Mouse (Mus musculus): ENCODE measurements around the gene Stk16. TPM values are rescaled to one million over a fixed set of nuclear protein-coding genes. Genes with fewer than 3 reads are reported as not detected.

Gene Stk16
- polyA plus RNA-seq, 1 experiment from 2014 or later, result 130 TPM

GRCm38 (mm10) chr1:75252308-75252707 is 41.7 kb downstream of the Stk16 start:
- H3K27me3 ChIP-seq (replicated peaks; ENCODE audit: control insufficient read depth, insufficient read depth, low read length), result no peaks in the 10 kb centered on the region
- no peaks in the 10 kb centered on the region for H3K9me3 ChIP-seq (replicated peaks; ENCODE audit: control insufficient read depth, low read length)
- H3K4me2 ChIP-seq (ENCODE audit: low read length), result no peak overlapping the region
- H3K4me3 ChIP-seq (ENCODE audit: low read depth, low read length), result no peak overlapping the region
- peaks cover 15% of the 10 kb centered on the region; the same call in 1 of the 2 replicates for H3K4me1 ChIP-seq (ENCODE audit: control insufficient read depth, insufficient read depth, low read length)
- no peak overlapping the region for H3K27ac ChIP-seq (ENCODE audit: low read depth, low read length)
- WGBS, result 72% methylated on average over 13 of the region's 13 CpGs
- ATAC-seq, result no peak
- no peaks in the 10 kb centered on the region for H3K36me3 ChIP-seq (ENCODE audit: control insufficient read depth, insufficient read depth, low read length)
- DNase-seq (ENCODE audit: low spot score), result no peak
- no peak overlapping the region for H3K9ac ChIP-seq (ENCODE audit: low read length)

GRCm38 (mm10) chr1:75253029-75253428 is 42.4 kb downstream of the Stk16 start:
- WGBS, result 76% methylated on average over 16 of the region's 16 CpGs
- H3K27ac ChIP-seq (ENCODE audit: low read depth, low read length), result no peak overlapping the region
- H3K9me3 ChIP-seq (replicated peaks; ENCODE audit: control insufficient read depth, low read length), result no peaks in the 10 kb centered on the region
- no peaks in the 10 kb centered on the region for H3K36me3 ChIP-seq (ENCODE audit: control insufficient read depth, insufficient read depth, low read length)
- no peak overlapping the region for H3K4me3 ChIP-seq (ENCODE audit: low read depth, low read length)
- no peak overlapping the region for H3K9ac ChIP-seq (ENCODE audit: low read length)
- DNase-seq (ENCODE audit: low spot score) (no peak), ATAC-seq (no peak)
- peaks cover 10% of the 10 kb centered on the region; the same call in 1 of the 2 replicates for H3K4me1 ChIP-seq (ENCODE audit: control insufficient read depth, insufficient read depth, low read length)
- H3K27me3 ChIP-seq (replicated peaks; ENCODE audit: control insufficient read depth, insufficient read depth, low read length), result no peaks in the 10 kb centered on the region
- no peak overlapping the region for H3K4me2 ChIP-seq (ENCODE audit: low read length)

GRCm38 (mm10) chr1:75253849-75254624 is 43.4 kb downstream of the Stk16 start:
- DNase-seq (ENCODE audit: low spot score), result peak; percentile 81
- no peaks in the 10 kb centered on the region for H3K27me3 ChIP-seq (replicated peaks; ENCODE audit: control insufficient read depth, insufficient read depth, low read length)
- H3K36me3 ChIP-seq (ENCODE audit: control insufficient read depth, insufficient read depth, low read length), result no peaks in the 10 kb centered on the region
- WGBS, result 64% methylated on average over 16 of the region's 16 CpGs
- no peaks in the 10 kb centered on the region for H3K9me3 ChIP-seq (replicated peaks; ENCODE audit: control insufficient read depth, low read length)
- no peak overlapping the region for H3K9ac ChIP-seq (ENCODE audit: low read length)
- H3K27ac ChIP-seq (ENCODE audit: low read depth, low read length), result no peak overlapping the region
- H3K4me2 ChIP-seq (ENCODE audit: low read length), result no peak overlapping the region
- peak; percentile 12; the same call in 1 of the 2 replicates for ATAC-seq
- H3K4me3 ChIP-seq (ENCODE audit: low read depth, low read length), result no peak overlapping the region
- H3K4me1 ChIP-seq (ENCODE audit: control insufficient read depth, insufficient read depth, low read length), result peaks cover 7% of the 10 kb centered on the region; the same call in 1 of the 2 replicates

- H3K9ac ChIP-seq (ENCODE audit: low read length), result no peak overlapping the region
- no peaks in the 10 kb centered on the region for H3K36me3 ChIP-seq (ENCODE audit: control insufficient read depth, insufficient read depth, low read length)
- 69% methylated on average over 8 of the region's 8 CpGs for WGBS
- H3K9me3 ChIP-seq (replicated peaks; ENCODE audit: control insufficient read depth, low read length), result no peaks in the 10 kb centered on the region
- no peak overlapping the region for H3K4me3 ChIP-seq (ENCODE audit: low read depth, low read length)
- no peak overlapping the region for H3K4me2 ChIP-seq (ENCODE audit: low read length)
- peaks cover 7% of the 10 kb centered on the region; the same call in 1 of the 2 replicates for H3K4me1 ChIP-seq (ENCODE audit: control insufficient read depth, insufficient read depth, low read length)
- DNase-seq (ENCODE audit: low spot score) (no peak), ATAC-seq (peak; percentile 13; the same call in 1 of the 2 replicates)
- H3K27me3 ChIP-seq (replicated peaks; ENCODE audit: control insufficient read depth, insufficient read depth, low read length), result no peaks in the 10 kb centered on the region
- H3K27ac ChIP-seq (ENCODE audit: low read depth, low read length), result no peak overlapping the region
Measured at GRCm38 (mm10) chr1:75254625-75255013, 44.0 kb downstream of the Stk16 start.

- Histone ChIP-seq H3K27me3 (replicated peaks; ENCODE audit: control insufficient read depth, insufficient read depth, low read length) (no peaks in the 10 kb centered on the region), H3K4me3 (ENCODE audit: low read depth, low read length) (no peak overlapping the region), H3K36me3 (ENCODE audit: control insufficient read depth, insufficient read depth, low read length) (no peaks in the 10 kb centered on the region), H3K4me1 (ENCODE audit: control insufficient read depth, insufficient read depth, low read length) (peaks cover 7% of the 10 kb centered on the region; the same call in 1 of the 2 replicates), H3K27ac (ENCODE audit: low read depth, low read length) (no peak overlapping the region), H3K9me3 (replicated peaks; ENCODE audit: control insufficient read depth, low read length) (no peaks in the 10 kb centered on the region), H3K4me2 (ENCODE audit: low read length) (no peak overlapping the region), H3K9ac (ENCODE audit: low read length) (no peak overlapping the region)
- ATAC-seq, result no peak
- no peak for DNase-seq (ENCODE audit: low spot score)
- WGBS, result 71% methylated on average over 10 of the region's 10 CpGs
Measured at GRCm38 (mm10) chr1:75255516-75256046, 44.9 kb downstream of the Stk16 start.

- Histone ChIP-seq H3K4me3 (ENCODE audit: low read depth, low read length) (no peak overlapping the region), H3K9ac (ENCODE audit: low read length) (no peak overlapping the region), H3K4me1 (ENCODE audit: control insufficient read depth, insufficient read depth, low read length) (peaks cover 3% of the 10 kb centered on the region; the same call in 1 of the 2 replicates), H3K27me3 (replicated peaks; ENCODE audit: control insufficient read depth, insufficient read depth, low read length) (peaks cover 29% of the 10 kb centered on the region), H3K27ac (ENCODE audit: low read depth, low read length) (no peak overlapping the region), H3K9me3 (replicated peaks; ENCODE audit: control insufficient read depth, low read length) (no peaks in the 10 kb centered on the region), H3K36me3 (ENCODE audit: control insufficient read depth, insufficient read depth, low read length) (no peaks in the 10 kb centered on the region), H3K4me2 (ENCODE audit: low read length) (no peak overlapping the region)
- ATAC-seq (no peak), DNase-seq (ENCODE audit: low spot score) (no peak)
Measured at GRCm38 (mm10) chr1:75261278-75261677, 50.6 kb downstream of the Stk16 start.

- no peak overlapping the region for H3K27ac ChIP-seq (ENCODE audit: low read depth, low read length)
- WGBS, result 2% methylated on average over 40 of the region's 40 CpGs
- H3K27me3 ChIP-seq (replicated peaks; ENCODE audit: control insufficient read depth, insufficient read depth, low read length), result peaks cover 29% of the 10 kb centered on the region
Measured at GRCm38 (mm10) chr1:75262969-75263951, 52.6 kb downstream of the Stk16 start.

GRCm38 (mm10) chr1:75264091-75264880 is 53.6 kb downstream of the Stk16 start, which contains the start of gene Ptprn:
Gene Ptprn, minus strand, starts transcription at chr1:75264502.
- Histone ChIP-seq H3K9me3 (replicated peaks; ENCODE audit: control insufficient read depth, low read length) (no peaks in the 10 kb centered on the region), H3K9ac (ENCODE audit: low read length) (peak within 1 kb of the TSS; percentile 49), H3K4me1 (ENCODE audit: control insufficient read depth, insufficient read depth, low read length) (peaks cover 3% of the 10 kb centered on the region; the same call in 1 of the 2 replicates), H3K4me2 (ENCODE audit: low read length) (peak within 1 kb of the TSS; percentile 56), H3K27ac (ENCODE audit: low read depth, low read length) (no peak within 1 kb of the TSS), H3K27me3 (replicated peaks; ENCODE audit: control insufficient read depth, insufficient read depth, low read length) (peaks cover 29% of the 10 kb centered on the region), H3K4me3 (ENCODE audit: low read depth, low read length) (peak within 1 kb of the TSS; percentile 36), H3K36me3 (ENCODE audit: control insufficient read depth, insufficient read depth, low read length) (no peaks in the 10 kb centered on the region)
- ATAC-seq, result peak; percentile 86
- 15% methylated on average over 23 of the region's 32 CpGs for WGBS
- peak; percentile 56 for DNase-seq (ENCODE audit: low spot score)

More at GRCm38 (mm10) chr1:75262969-75263951, 52.6 kb downstream of the Stk16 start:
- H3K4me1 ChIP-seq (ENCODE audit: control insufficient read depth, insufficient read depth, low read length), result peaks cover 3% of the 10 kb centered on the region; the same call in 1 of the 2 replicates
- DNase-seq (ENCODE audit: low spot score) (peak; percentile 62), ATAC-seq (peak; percentile 56)
- H3K36me3 ChIP-seq (ENCODE audit: control insufficient read depth, insufficient read depth, low read length), result no peaks in the 10 kb centered on the region
- H3K4me2 ChIP-seq (ENCODE audit: low read length), result peak overlapping the region; percentile 56
- no peaks in the 10 kb centered on the region for H3K9me3 ChIP-seq (replicated peaks; ENCODE audit: control insufficient read depth, low read length)
- peak overlapping the region; percentile 36 for H3K4me3 ChIP-seq (ENCODE audit: low read depth, low read length)
- H3K9ac ChIP-seq (ENCODE audit: low read length), result peak overlapping the region; percentile 49

Data from forebrain, embryonic 14.5 days (tissue).